Mouse (Mus musculus) spleen, adult 2 months (tissue): ENCODE measurements around the gene Ptcd2.

ENCODE experiments used
- CTCF ChIP-seq: fragments of 200-500 bp; IDR thresholded peaks from 2 replicates; pipeline ENCODE4 v1.5.1; 2011; ENCODE audit warnings: mild to moderate bottlenecking, inconsistent platforms; ENCODE audit not compliant: insufficient read depth, insufficient read length, insufficient replicate concordance; ENCODE audit errors: extremely low read depth
- POLR2A ChIP-seq: fragments of 200-500 bp; IDR thresholded peaks from 2 replicates; pipeline ENCODE4 v1.6.1; 2011; ENCODE audit warnings: low read depth, low read length, inconsistent platforms

GRCm38 (mm10) chr13:99344599-99345575 is at the start of gene Ptcd2, which contains the start of gene Mrps27:
- TF ChIP-seq CTCF (no peak), POLR2A (peak; percentile 56)
